Mouse (Mus musculus): Measurements from ENCODE around the gene Myoz1. TPM values are rescaled to one million over a fixed set of nuclear protein-coding genes. Genes with fewer than 3 reads are reported as not detected.

The Myoz1 gene
- polyA plus RNA-seq, 1 experiment from 2014 or later, result 0.52 TPM

Small RNA genes within 50 kb of the gene (microRNA-seq; reads per million reads assigned to microRNA genes)
- gene Mir6946 (ENCODE audit: borderline number of aligned reads), result 1.2 reads per million

Other genes starting within 250 kb of the Myoz1 start
- 0.07 and 0.27 TPM in 2 replicates for gene Cfap70, start 204.3 kb downstream of the Myoz1 start, polyA plus RNA-seq (2015; fragmentation: Nextera tagmentation; extraction: Ambion mirVana)
- 43.5 and 47.3 TPM in 2 replicates for gene Anxa7, start 176.4 kb downstream of the Myoz1 start, polyA plus RNA-seq (2015; fragmentation: Nextera tagmentation; extraction: Ambion mirVana)
- gene Mss51, start 159.6 kb downstream of the Myoz1 start, polyA plus RNA-seq (2015; fragmentation: Nextera tagmentation; extraction: Ambion mirVana), result 1.4 and 1.9 TPM in 2 replicates
- gene Ppp3cb, start 110.0 kb downstream of the Myoz1 start, polyA plus RNA-seq (2015; fragmentation: Nextera tagmentation; extraction: Ambion mirVana), result 52.8 and 65.4 TPM in 2 replicates
- gene Usp54, start 15.5 kb downstream of the Myoz1 start, polyA plus RNA-seq (2015; fragmentation: Nextera tagmentation; extraction: Ambion mirVana), result 1.6 and 1.8 TPM in 2 replicates
- 0.22 and 0.30 TPM in 2 replicates for gene Synpo2l, start 11.8 kb upstream of the Myoz1 start, polyA plus RNA-seq (2015; fragmentation: Nextera tagmentation; extraction: Ambion mirVana)
- gene Sec24c, start 17.8 kb upstream of the Myoz1 start, polyA plus RNA-seq (2015; fragmentation: Nextera tagmentation; extraction: Ambion mirVana), result 52.2 and 56.8 TPM in 2 replicates
- 12.2 and 13.3 TPM in 2 replicates for gene Fut11, start 38.4 kb upstream of the Myoz1 start, polyA plus RNA-seq (2015; fragmentation: Nextera tagmentation; extraction: Ambion mirVana)
- 235 and 256 TPM in 2 replicates for gene Chchd1, start 46.5 kb upstream of the Myoz1 start, polyA plus RNA-seq (2015; fragmentation: Nextera tagmentation; extraction: Ambion mirVana)
- gene Zswim8, start 51.0 kb upstream of the Myoz1 start, polyA plus RNA-seq (2015; fragmentation: Nextera tagmentation; extraction: Ambion mirVana), result 11.3 and 16.1 TPM in 2 replicates
- 9.2 and 9.8 TPM in 2 replicates for gene Ndst2, start 78.0 kb upstream of the Myoz1 start, polyA plus RNA-seq (2015; fragmentation: Nextera tagmentation; extraction: Ambion mirVana)
- gene Camk2g, start 137.5 kb upstream of the Myoz1 start, polyA plus RNA-seq (2015; fragmentation: Nextera tagmentation; extraction: Ambion mirVana), result 53.2 and 56.4 TPM in 2 replicates
- 3.5 and 3.7 TPM in 2 replicates for gene Plau, start 180.1 kb upstream of the Myoz1 start, polyA plus RNA-seq (2015; fragmentation: Nextera tagmentation; extraction: Ambion mirVana)

Data from thymus, postnatal 0 days (tissue).